28 mouse cellular contexts compared by ENCODE assay signal in the genomic region with DNA sequence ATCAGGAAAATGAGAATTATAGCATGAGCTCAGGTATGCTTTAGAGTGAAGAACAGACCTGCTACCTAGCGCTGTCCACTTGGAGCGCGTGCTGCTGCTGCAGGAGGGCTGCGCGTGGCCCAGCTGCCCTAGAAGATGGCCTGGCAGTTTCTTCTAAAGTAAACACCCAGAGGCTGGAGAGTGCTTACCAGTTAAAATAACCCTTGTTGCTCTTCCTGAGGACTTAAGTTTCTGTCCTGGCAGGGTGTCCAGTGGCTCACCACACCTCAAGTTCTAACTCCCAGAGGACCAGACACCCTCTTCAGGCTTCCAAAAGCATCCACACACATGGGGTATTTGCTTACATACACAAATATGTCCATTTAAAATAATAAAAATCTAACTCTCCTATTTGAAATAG. TPM values are rescaled to one million over a fixed set of nuclear protein-coding genes. Genes with fewer than 3 reads are reported as not detected.
A peak's percentile ranks its signal among the peaks of the same experiment; 100 is the strongest.
DNase-seq lines count a peak whose midpoint lies in the region; ATAC-seq and TF ChIP-seq lines count a peak whose summit lies in the region.
"Had no signal": no experiment of that assay in that cellular context is flagged by ENCODE, and none has a peak within 500 bp of the region (broad histone marks: within the 10 kb centered on the region; RNA-seq: fewer than 3 reads in every experiment).

No protein-coding gene starts in this region.

- H3K4me2 ChIP-seq in midbrain, embryonic 11.5 days, result no peak overlapping the region
- H3K4me2 ChIP-seq in midbrain, embryonic 14.5 days (ENCODE audit: low read length), result no peak overlapping the region
- H3K4me2 ChIP-seq in liver, postnatal 0 days (ENCODE audit: low read depth, low read length), result no peak overlapping the region
- H3K4me2 ChIP-seq: embryonic facial prominence, embryonic 13.5 days; embryonic facial prominence, embryonic 15.5 days; forebrain, embryonic 12.5 days had no signal

- peak; percentile 34 for DNase-seq in gastrocnemius, adult 18-20 months (ENCODE audit: low spot score)
- no peak for DNase-seq in gastrocnemius, postnatal 36 days
- DNase-seq in layer of hippocampus, adult 2 months (ENCODE audit: low spot score in 2 of 2), result no peak
- no peak for DNase-seq in layer of hippocampus, postnatal 25 days (ENCODE audit: extremely low spot score in 1 of 2, low spot score in 1 of 2)
- peak; percentile 61 for DNase-seq in midbrain, embryonic 11.5 days (ENCODE audit: low spot score, missing footprints)
- no peak for DNase-seq in midbrain, embryonic 14.5 days
- DNase-seq in liver, postnatal 0 days, result no peak
- DNase-seq: adrenal gland, adult 2 months; adrenal gland, postnatal 10 days; adrenal gland, postnatal 25 days; B cell, adult 2 months; cerebellum, adult 11 months; cerebellum, adult 18-20 months; cerebellum, adult 8-10 months; cerebellum, adult 9-11 months; cerebellum, postnatal 14 days; cerebellum, postnatal 36 days; embryo, embryonic 11 days had no signal

- peak overlapping the region; percentile 2; the same call in 1 of the 2 replicates for H3K27ac ChIP-seq in layer of hippocampus, adult 2 months
- no peak overlapping the region for H3K27ac ChIP-seq in midbrain, embryonic 11.5 days (ENCODE audit: low read depth, low read length)
- H3K27ac ChIP-seq in midbrain, embryonic 14.5 days (replicated peaks; ENCODE audit: low read depth, low read length), result no peak overlapping the region
- no peak overlapping the region for H3K27ac ChIP-seq in liver, postnatal 0 days (ENCODE audit: low read depth)
- H3K27ac ChIP-seq: embryonic facial prominence, embryonic 13.5 days; embryonic facial prominence, embryonic 15.5 days; forebrain, embryonic 10.5 days; forebrain, embryonic 12.5 days had no signal

- no peaks in the 10 kb centered on the region; the same call in 1 of the 2 replicates for H3K4me1 ChIP-seq in midbrain, embryonic 11.5 days (ENCODE audit: control insufficient read depth, insufficient read depth, low read length)
- H3K4me1 ChIP-seq in midbrain, embryonic 14.5 days (ENCODE audit: control insufficient read depth, insufficient read depth, low read length), result no peaks in the 10 kb centered on the region
- no peaks in the 10 kb centered on the region for H3K4me1 ChIP-seq in liver, postnatal 0 days (ENCODE audit: insufficient read depth)
- H3K4me1 ChIP-seq: embryonic facial prominence, embryonic 13.5 days; embryonic facial prominence, embryonic 15.5 days; forebrain, embryonic 12.5 days had no signal

- WGBS in midbrain, embryonic 11.5 days, result 94% methylated on average over 5 of the region's 5 CpGs
- WGBS in midbrain, embryonic 14.5 days, result 98% methylated on average over 5 of the region's 5 CpGs
- WGBS in liver, postnatal 0 days (ENCODE audit: insufficient replicate concordance), result 96% methylated on average over 5 of the region's 5 CpGs

- no peak overlapping the region for H3K4me3 ChIP-seq in layer of hippocampus, adult 2 months
- no peak overlapping the region for H3K4me3 ChIP-seq in midbrain, embryonic 11.5 days (ENCODE audit: low read depth, low read length)
- H3K4me3 ChIP-seq in midbrain, embryonic 14.5 days (replicated peaks; ENCODE audit: low read depth, low read length), result no peak overlapping the region
- H3K4me3 ChIP-seq in liver, postnatal 0 days (ENCODE audit: low read depth, low read length), result no peak overlapping the region
- H3K4me3 ChIP-seq: embryonic facial prominence, embryonic 13.5 days; embryonic facial prominence, embryonic 15.5 days; erythroblast, embryonic 14.5 days; forebrain, embryonic 10.5 days; forebrain, embryonic 12.5 days had no signal

- no peaks in the 10 kb centered on the region for H3K27me3 ChIP-seq in midbrain, embryonic 11.5 days (ENCODE audit: control insufficient read depth, insufficient read depth, low read length)
- no peaks in the 10 kb centered on the region for H3K27me3 ChIP-seq in midbrain, embryonic 14.5 days (ENCODE audit: control insufficient read depth, insufficient read depth, low read length)
- no peaks in the 10 kb centered on the region for H3K27me3 ChIP-seq in liver, postnatal 0 days (ENCODE audit: insufficient read depth, low read length)
- H3K27me3 ChIP-seq: CH12.LX; embryonic facial prominence, embryonic 13.5 days; embryonic facial prominence, embryonic 15.5 days; forebrain, embryonic 12.5 days had no signal

- ATAC-seq in midbrain, embryonic 11.5 days (ENCODE audit: low FRiP score), result no peak
- ATAC-seq in midbrain, embryonic 14.5 days (ENCODE audit: low FRiP score, low TSS enrichment), result no peak
- ATAC-seq in liver, postnatal 0 days, result no peak
- ATAC-seq: CD4-positive, CD25-positive, alpha-beta regulatory T cell, adult 4 months; forebrain, embryonic 14.5 days had no signal

- no peak for TF ChIP-seq CTCF in layer of hippocampus, adult 2 months (conservative IDR thresholded peaks at IDR 0.05)
- TF ChIP-seq CTCF in liver, postnatal 0 days (IDR thresholded peaks at IDR 0.05; ENCODE audit: low read depth), result no peak

- H3K9ac ChIP-seq in midbrain, embryonic 11.5 days (ENCODE audit: low read length), result no peak overlapping the region
- no peak overlapping the region for H3K9ac ChIP-seq in midbrain, embryonic 14.5 days (replicated peaks; ENCODE audit: low read length)
- no peak overlapping the region for H3K9ac ChIP-seq in liver, postnatal 0 days (replicated peaks)
- H3K9ac ChIP-seq: embryonic facial prominence, embryonic 15.5 days; forebrain, embryonic 12.5 days had no signal

- TF ChIP-seq EP300 in liver, postnatal 0 days (IDR thresholded peaks at IDR 0.05; ENCODE audit: low read depth), result no peak

- intact Hi-C loops in gastrocnemius, postnatal 36 days (cut with DNase I), result no loop called here

- H3K9me3 ChIP-seq in midbrain, embryonic 11.5 days (ENCODE audit: control insufficient read depth, low read length), result no peaks in the 10 kb centered on the region
- no peaks in the 10 kb centered on the region for H3K9me3 ChIP-seq in midbrain, embryonic 14.5 days (ENCODE audit: control insufficient read depth, low read length)
- no peaks in the 10 kb centered on the region for H3K9me3 ChIP-seq in liver, postnatal 0 days (ENCODE audit: low read length)
- H3K9me3 ChIP-seq: embryonic facial prominence, embryonic 15.5 days; forebrain, embryonic 12.5 days had no signal

- 0 out of 2 replicates have a peak, but pooled peaks cover 2% of the 10 kb centered on the region for H3K36me3 ChIP-seq in midbrain, embryonic 11.5 days (ENCODE audit: control insufficient read depth, insufficient read depth, low read length)
- peaks cover 42% of the 10 kb centered on the region for H3K36me3 ChIP-seq in midbrain, embryonic 14.5 days (ENCODE audit: control insufficient read depth, insufficient read depth, low read length)
- peaks cover 32% of the 10 kb centered on the region for H3K36me3 ChIP-seq in liver, postnatal 0 days (replicated peaks; ENCODE audit: insufficient read depth, low read length)

RNA-seq across cellular contexts. Expression of a gene that starts 12.5 kb away (rescaled TPM):
- total RNA-seq in gastrocnemius, adult 18-20 months (2021), result 10 to 100 TPM; 11.0 to 12.5 TPM
- 10 to 100 TPM; 11.9 to 16.4 TPM for total RNA-seq in gastrocnemius, postnatal 36 days (2021)
- total RNA-seq in layer of hippocampus, adult 2 months (2021), result 10 to 100 TPM; 28.2 to 30.2 TPM
- 10 to 100 TPM; 25.1 to 33.8 TPM for total RNA-seq in layer of hippocampus, postnatal 25 days (2021)
- polyA plus RNA-seq in midbrain, embryonic 11.5 days (2014; fragmentation: Nextera tagmentation; extraction: Ambion mirVana), result 24.9 and 29.4 TPM in 2 replicates
- polyA plus RNA-seq in midbrain, embryonic 14.5 days (2014; fragmentation: Nextera tagmentation; extraction: Ambion mirVana), result 37.9 and 42.5 TPM in 2 replicates
- polyA plus RNA-seq in liver, postnatal 0 days (2015; fragmentation: Nextera tagmentation; extraction: Ambion mirVana), result 7.0 and 7.5 TPM in 2 replicates

RNA-seq across cellular contexts. Expression of a gene that starts 28.1 kb away (rescaled TPM):
- total RNA-seq in gastrocnemius, adult 18-20 months (2021), result 1 to 10 TPM in 1 of 2 experiments, under 1 TPM in 1; 0.43 to 1.2 TPM
- under 1 TPM; 0.64 to 0.96 TPM for total RNA-seq in gastrocnemius, postnatal 36 days (2021)
- total RNA-seq in layer of hippocampus, adult 2 months (2021), result 100 to 1,000 TPM; 109 to 115 TPM
- 100 to 1,000 TPM; 111 to 113 TPM for total RNA-seq in layer of hippocampus, postnatal 25 days (2021)
- polyA plus RNA-seq in midbrain, embryonic 11.5 days (2014; fragmentation: Nextera tagmentation; extraction: Ambion mirVana), result 8.0 and 10.7 TPM in 2 replicates
- polyA plus RNA-seq in midbrain, embryonic 14.5 days (2014; fragmentation: Nextera tagmentation; extraction: Ambion mirVana), result 19.9 and 20.5 TPM in 2 replicates
- 0.12 and 0.14 TPM in 2 replicates for polyA plus RNA-seq in liver, postnatal 0 days (2015; fragmentation: Nextera tagmentation; extraction: Ambion mirVana)
- total RNA-seq: common myeloid progenitor, adult 5-6 weeks; MEL had no signal
- polyA plus RNA-seq: erythroblast, embryonic 14.5 days had no signal

RNA-seq across cellular contexts. Expression of a gene that starts 53.7 kb away (rescaled TPM):
- total RNA-seq in gastrocnemius, adult 18-20 months (2021), result 10 to 100 TPM; 37.2 to 48.3 TPM
- total RNA-seq in gastrocnemius, postnatal 36 days (2021), result 10 to 100 TPM; 43.5 to 51.8 TPM
- 100 to 1,000 TPM; 558 to 583 TPM for total RNA-seq in layer of hippocampus, adult 2 months (2021)
- 100 to 1,000 TPM; 494 to 606 TPM for total RNA-seq in layer of hippocampus, postnatal 25 days (2021)
- polyA plus RNA-seq in midbrain, embryonic 11.5 days (2014; fragmentation: Nextera tagmentation; extraction: Ambion mirVana), result 1,032 and 1,053 TPM in 2 replicates
- 681 and 724 TPM in 2 replicates for polyA plus RNA-seq in midbrain, embryonic 14.5 days (2014; fragmentation: Nextera tagmentation; extraction: Ambion mirVana)
- 394 and 407 TPM in 2 replicates for polyA plus RNA-seq in liver, postnatal 0 days (2015; fragmentation: Nextera tagmentation; extraction: Ambion mirVana)

RNA-seq across cellular contexts. Expression of a gene that starts 54.3 kb away (rescaled TPM):
- total RNA-seq in gastrocnemius, adult 18-20 months (2021), result 10 to 100 TPM; 54.8 to 60.6 TPM
- 10 to 100 TPM; 36.2 to 42.2 TPM for total RNA-seq in gastrocnemius, postnatal 36 days (2021)
- 100 to 1,000 TPM; 356 to 380 TPM for total RNA-seq in layer of hippocampus, adult 2 months (2021)
- total RNA-seq in layer of hippocampus, postnatal 25 days (2021), result 100 to 1,000 TPM; 387 to 409 TPM
- polyA plus RNA-seq in midbrain, embryonic 11.5 days (2014; fragmentation: Nextera tagmentation; extraction: Ambion mirVana), result 6.2 and 7.4 TPM in 2 replicates
- polyA plus RNA-seq in midbrain, embryonic 14.5 days (2014; fragmentation: Nextera tagmentation; extraction: Ambion mirVana), result 26.3 and 39.4 TPM in 2 replicates
- 10.3 and 10.4 TPM in 2 replicates for polyA plus RNA-seq in liver, postnatal 0 days (2015; fragmentation: Nextera tagmentation; extraction: Ambion mirVana)

Comparison
In these comparisons a context has a peak if more than half of its experiments do, and no peak if none do; other contexts are left out.
1. DNase-seq: peak in gastrocnemius, adult 18-20 months (single experiment) and midbrain, embryonic 11.5 days (single experiment); none in gastrocnemius, postnatal 36 days (0 of 2), layer of hippocampus, adult 2 months (0 of 2), layer of hippocampus, postnatal 25 days (0 of 2), midbrain, embryonic 14.5 days (single experiment) and liver, postnatal 0 days (single experiment).
2. RNA of a gene that starts 28.1 kb away (total RNA-seq): 109 to 115 TPM in layer of hippocampus, adult 2 months and 111 to 113 TPM in layer of hippocampus, postnatal 25 days; 0.43 to 1.2 TPM in gastrocnemius, adult 18-20 months and 0.64 to 0.96 TPM in gastrocnemius, postnatal 36 days; every median in the first group is over 10 times any median in the second.
3. RNA of a gene that starts 53.7 kb away (total RNA-seq): 494 to 606 TPM in layer of hippocampus, postnatal 25 days and 558 to 583 TPM in layer of hippocampus, adult 2 months; 43.5 to 51.8 TPM in gastrocnemius, postnatal 36 days and 37.2 to 48.3 TPM in gastrocnemius, adult 18-20 months; every median in the first group is over 4 times any median in the second.